Mouse (Mus musculus) embryo, embryonic 10 days (tissue): ENCODE measurements around the gene Ccdc173.

Source experiments
- DNase-seq: peaks from one replicate; pipeline ENCODE4 v3.0.0-alpha.2; 2015; ENCODE audit warnings: low spot score

Gene Ccdc173

DNA sequence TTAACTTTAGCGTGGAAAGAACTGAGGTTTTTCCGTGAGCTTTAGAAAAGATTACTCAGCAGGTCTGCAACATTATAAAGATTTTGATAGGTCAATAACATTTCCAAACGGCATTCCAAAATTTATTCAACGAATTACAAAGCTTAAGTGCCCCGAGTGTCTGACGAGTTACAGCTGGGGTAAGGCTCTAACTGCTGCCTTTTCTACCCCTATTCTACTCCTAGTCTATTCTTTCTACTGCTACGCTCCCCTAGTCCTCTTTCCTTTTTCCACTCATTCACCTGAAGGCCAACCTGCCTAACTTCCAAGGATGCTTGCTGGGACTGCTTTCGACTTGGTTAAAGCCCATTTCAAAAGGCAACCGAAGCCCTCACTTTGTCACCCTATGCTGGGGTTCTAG is 401 bp downstream of the Ccdc173 start:
- DNase-seq = no peak

DNA sequence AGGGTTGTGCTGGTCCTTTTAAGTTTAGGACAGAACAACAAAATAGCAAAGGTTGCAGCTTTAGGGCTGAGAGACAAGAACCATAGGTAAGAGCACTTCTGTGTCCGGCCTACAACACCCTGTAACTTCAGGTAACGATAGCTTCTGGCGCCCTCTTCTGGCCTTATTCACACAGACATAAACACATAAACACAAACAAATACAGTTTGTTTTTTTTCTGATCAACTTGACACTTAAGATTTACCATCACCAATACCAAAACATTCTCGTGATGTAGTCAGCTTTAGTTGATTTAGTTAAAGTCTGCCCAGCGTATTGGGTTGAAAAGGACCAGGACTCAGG is 10.6 kb downstream of the Ccdc173 start:
- peak; percentile 45 for DNase-seq

DNA sequence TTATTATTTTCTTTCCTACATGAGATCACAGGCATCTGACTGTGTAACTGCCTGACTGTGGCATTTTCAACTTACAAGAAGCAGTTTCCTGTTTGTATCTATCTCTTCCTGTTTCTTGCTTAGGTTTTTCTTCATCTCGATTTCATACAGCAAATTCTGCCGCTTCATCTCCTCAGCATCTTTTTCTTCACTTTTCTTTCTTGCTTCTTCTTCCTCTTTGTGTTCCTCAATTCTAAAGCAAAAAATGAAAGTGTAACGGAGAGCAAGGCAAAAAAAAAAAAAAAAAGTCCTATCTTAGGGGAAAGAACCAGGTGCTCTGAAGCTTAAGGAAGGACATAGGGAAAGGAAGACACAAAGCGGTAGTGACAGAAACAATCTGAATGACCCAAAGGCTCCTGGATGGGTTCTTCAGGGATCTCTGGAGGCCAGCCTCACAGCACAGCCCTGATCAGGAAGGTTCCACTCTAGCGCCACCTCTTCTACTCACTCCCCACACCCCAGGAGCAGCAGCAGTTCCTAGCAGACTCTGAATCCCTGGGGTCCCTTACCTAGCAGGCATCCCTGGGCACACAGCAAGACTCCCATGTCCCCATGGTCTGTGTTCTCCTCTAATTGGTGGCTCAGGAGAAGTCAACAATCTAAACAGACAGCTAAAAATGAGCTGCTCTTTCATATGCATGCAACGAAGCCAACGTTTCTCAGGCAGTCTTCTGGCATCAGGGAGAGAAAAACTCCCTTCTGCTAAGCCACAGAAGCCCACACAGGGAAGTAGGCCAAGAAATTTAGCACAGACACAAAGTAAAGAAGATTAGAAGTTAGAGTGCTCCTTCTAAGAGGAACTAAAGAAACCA is 11.2 kb downstream of the Ccdc173 start:
- no peak for DNase-seq

DNA sequence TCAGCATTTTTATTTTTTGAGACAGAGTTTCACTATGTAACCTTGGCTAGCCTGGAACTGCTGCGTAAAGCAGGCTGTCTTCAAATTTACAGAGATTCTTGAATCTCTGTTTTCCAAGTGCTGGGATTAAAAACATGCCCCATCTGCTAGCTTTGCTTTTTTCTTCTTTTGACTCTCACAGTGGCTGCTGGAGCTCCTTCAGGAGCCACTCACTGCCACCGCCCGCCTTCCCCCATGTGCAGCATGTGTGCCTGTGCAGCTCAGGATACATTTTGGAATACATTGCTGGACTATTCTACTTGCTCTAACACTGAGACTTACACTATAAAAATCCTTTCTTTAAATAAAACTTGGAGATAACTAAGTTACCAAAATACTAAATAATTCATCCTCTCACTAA is 16.0 kb downstream of the Ccdc173 start:
- DNase-seq = no peak

DNA sequence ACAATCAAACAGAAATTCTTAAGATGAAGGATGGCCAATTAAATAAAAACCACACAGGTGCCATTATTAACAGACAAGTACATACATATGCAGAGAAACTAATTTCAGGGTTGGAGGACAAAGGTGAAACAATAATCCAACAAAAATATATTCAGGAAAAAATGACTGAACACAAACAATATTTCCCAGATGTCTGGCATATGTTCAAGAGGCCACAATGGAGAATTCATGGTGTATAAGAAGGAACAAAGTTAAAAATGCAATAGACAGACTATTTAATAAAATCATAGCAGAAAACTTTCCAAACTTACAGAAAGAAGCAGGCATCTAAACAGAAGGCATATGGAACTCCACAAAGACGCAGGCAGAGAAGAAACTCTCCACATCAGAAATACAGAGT is 24.7 kb downstream of the Ccdc173 start:
- DNase-seq = no peak

DNA sequence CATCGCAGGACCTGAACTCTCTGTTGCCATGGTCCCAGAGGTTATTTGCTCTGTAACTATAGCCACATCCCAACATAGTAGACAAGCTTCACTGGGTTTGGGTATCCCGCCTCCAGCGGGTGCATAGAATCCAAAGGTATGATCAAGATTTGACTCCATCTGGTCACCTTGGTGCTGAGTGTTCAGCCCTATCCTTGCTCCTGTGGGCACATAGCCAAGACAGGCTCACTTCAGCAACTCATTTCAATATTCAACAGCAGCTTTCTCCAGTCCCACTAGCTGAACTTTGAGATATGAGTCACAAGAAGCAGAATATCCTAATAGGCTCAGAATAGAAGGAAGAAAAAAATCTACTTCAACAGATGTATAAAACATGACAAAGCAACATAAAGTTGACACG is 26.0 kb downstream of the Ccdc173 start:
- no peak for DNase-seq

DNA sequence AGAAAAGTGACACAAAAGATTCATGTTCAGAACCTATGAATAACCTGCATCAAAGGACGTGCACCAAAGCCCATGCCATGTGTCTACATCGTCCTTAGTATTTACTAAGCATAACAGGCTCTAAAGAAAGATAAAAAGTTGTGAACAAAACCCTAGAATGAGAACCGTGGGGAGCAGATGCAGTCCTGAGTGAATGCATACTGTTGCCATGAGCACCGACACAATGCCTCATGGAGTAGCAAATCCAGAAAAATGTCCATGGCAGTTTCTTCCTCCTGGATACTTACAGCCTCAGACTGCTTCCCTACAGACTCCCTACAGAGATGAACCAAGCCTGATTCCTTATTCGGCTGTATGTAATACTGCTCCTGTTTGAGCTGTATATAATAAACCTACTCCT is 28.4 kb downstream of the Ccdc173 start:
- DNase-seq = peak; percentile 39

DNA sequence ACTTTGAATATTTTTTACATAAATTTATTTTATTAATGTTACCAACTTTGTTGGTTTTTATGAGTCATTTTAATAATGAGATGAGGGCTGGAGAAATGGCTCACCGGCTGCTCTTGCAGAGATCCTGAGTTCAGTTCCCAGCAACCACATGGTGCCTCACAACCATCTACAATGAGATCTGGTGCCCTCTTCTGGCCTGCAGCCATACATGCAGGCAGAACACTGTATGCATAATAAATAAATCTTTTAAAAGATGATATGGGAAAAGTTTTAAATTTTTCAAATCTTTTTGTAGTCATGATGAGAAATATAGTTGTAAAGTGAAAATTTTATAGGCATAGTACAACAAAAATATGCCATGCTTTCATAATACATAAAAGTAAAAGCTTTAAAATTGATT is 44.3 kb downstream of the Ccdc173 start:
- DNase-seq = no peak

DNA sequence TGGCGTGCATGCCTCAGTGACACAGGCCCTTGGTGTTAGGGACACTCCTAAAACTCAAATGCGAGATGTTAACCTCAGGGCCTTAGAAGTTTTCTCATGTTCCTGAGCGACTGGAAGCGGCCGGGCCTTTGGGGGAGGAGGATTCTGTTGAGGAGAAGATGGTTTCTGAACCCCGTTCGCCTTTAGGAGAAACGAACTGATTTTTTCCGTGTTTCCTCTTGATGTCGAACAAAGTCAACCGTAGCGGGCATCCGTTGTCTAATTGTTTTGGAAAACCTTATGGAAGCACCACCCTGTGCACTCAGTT is 65.9 kb downstream of the Ccdc173 start:
- no peak for DNase-seq

DNA sequence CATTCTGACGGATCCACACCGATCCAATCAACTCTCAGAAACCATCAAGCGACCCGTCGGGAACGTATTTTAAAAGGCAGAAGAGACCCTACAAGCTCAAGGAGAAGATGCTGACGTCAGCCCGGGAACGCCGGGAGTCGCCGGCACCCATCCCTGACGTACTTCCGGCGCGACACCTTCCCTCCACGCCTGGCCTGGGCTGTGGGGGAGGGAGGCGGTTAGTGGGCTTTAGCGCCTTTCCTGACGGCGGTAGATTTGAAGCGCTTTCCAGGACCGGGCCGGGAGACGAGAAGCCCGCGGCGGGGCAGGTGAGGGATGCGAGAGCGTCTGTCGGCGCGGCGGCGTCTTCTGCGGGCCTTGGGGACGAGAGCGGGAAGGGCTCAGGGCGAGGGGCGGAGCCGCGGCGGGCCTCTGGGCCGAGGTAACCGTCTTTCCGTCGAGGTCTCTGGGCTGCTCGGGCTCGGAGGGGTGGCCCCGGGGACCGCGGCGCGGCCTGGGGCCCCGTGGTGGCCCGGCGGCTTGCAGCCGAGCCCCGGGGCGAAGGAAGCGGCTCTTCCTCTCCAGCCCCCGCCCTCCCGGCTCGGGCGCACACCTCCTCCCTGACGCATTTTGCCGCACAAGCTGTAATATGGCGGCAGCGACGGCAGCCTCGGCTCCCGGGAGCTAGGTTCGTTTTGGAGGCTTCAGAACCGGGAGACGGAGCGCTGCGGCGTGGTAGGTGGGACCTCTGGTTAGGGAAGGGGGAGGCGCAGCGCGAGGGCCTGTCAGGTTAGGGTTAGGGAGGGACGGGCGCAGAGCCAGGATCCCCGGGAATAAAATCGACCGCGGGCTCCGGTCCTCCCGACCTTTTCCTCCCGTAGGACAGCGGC is 66.5 kb downstream of the Ccdc173 start:
- peak; percentile 99 for DNase-seq

DNA sequence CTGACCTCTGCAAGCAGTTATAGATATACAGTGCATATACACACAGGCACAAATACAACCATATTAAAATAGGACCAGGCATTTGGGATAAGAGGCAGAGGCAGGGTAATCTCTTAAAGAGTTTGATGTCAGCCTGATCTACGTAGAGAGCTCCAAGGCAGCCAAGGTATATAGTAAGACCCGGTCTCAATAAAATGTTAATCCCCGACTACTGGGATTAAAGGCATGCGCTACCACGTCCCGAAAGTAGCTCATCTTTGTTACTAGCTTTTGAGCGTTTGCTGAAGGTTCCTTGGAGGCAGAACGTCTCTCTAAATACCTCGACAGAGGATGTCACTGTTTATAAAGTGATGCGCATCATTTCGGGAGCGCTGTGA is 67.1 kb downstream of the Ccdc173 start, which contains the start of gene Ppig:
Gene Ppig (plus strand): TSS at position 273 of the 377 bp plus-strand sequence.
- DNase-seq = no peak

DNA sequence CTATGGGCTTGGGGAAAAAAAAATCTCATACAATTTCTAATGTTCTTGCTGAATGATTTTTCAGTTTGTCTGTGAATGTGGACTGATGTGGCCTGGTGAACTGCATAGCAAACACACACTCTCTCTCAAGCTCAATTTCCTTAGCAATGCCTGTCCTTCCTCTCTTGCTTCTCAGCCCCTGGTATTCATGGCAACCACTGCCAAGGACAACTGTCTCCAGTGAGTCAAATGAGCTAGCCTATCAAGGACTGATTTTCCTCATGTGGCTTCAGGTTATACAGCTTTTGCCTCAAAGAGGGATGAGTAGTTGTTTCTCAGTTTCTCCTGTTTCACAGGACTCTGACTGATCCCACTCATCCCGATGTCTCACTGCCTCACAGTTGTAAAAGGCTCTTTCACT is 70.3 kb downstream of the Ccdc173 start:
- DNase-seq = no peak

DNA sequence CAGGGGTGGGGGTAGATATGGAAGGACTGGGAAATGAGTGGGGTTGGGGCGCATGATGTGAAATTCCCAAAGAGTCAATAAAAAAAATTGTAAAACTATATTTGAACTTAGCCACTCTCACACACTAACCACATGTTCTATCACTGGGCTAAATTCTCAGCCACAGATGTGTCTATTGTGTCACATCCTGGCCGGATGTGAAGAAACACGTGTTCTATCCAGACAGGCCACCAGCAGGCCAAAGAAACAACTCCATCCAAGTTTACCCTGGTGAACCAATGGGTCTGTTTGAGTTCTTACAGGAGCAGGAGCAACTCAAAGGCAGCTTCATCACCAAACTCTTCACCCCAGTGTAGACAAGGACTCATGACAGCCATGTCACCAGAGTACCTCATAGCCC is 72.9 kb downstream of the Ccdc173 start:
- DNase-seq = no peak

DNA sequence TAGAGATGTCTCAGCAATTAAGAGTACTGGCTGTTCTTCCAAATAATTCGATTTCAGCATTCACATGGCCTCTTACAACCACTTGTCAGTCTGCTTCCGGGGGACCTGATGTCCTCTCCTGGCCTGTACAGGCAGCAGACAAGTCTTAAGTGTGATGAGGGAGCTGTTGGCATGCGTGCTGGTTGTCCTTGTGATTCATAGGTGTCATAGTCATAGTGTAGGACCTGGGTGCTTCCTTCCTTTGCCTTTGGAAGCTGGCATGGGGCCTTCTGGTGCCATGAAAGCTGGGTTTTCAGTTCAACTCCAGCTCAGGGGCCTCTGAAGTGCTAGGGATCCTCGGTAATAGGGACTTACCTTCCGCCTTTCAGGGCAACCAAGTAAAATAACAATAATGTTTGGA is 75.2 kb downstream of the Ccdc173 start:
- no peak for DNase-seq

DNA sequence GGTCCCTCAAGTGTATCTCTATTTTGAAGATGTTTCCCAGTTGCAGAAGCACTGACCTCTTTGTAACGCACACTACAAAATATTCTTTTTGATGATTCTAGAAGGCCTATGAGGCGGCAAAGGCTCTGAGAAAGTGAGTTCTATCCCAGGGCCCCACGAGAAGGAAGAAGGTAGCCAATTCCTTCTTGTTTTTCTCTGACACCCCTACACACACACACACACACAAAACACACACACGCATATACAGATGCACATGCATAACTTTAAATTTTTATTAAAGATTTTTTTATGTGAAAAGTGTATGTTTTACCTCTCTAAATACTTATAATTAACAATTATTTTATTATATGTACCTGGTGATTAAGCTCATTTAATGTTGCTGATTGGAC is 75.8 kb downstream of the Ccdc173 start:
- no peak for DNase-seq

DNA sequence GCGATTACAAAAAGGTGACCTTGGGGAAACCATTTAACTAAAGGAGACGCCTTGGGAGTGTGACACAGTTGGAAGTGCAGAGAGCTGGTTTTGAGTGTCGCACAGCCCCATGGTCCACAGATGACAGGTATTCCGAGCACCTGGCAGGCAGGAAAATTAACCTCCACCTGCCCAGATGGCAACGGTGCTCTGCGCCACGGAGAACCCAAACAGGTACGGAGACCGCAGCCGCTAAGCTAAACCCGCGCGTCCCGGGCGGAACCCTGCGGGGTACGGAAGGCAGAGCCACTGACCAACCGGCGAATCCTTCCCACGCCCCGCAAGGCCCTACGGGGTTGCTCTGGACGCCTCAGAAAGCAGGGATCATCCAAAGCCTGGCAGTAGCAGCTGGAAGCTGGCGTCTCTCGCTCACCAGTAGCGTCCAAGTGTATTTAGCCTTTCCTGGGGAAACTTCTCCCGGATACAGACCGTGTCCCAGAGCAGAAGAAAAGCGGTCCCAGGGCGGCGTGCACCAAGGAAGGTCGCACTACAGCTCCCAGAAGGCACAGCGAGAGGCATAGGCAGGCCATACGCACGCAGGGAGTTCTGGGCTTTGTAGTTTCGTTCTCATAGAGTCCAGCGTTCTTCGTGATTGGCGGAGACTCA is 76.3 kb downstream of the Ccdc173 start, which contains the start of gene Fastkd1:
Gene Fastkd1 (minus strand): TSS at position 536 of the 645 bp plus-strand sequence.
- peak; percentile 98 for DNase-seq

DNA sequence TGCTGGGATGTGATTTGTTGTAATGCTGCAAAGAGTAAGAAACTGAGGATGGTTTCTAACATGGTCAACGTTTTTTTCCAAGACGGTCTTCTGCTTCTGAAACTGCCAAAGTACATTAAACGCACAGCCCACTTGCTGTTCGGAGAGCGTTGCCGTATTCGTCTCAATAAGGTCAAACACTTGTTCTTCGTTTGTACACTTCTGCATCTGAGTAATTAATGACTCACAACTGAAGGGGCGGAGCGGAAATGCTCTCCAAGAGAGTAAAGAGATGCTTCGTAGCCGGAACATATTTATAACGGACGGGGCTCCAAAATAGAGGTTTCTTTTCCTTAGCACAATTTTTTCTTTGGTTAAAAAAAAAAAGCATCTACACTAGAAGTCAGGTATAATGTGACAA is 77.2 kb downstream of the Ccdc173 start:
- no peak for DNase-seq
